Mouse (Mus musculus) spleen, adult 12 weeks (tissue): ENCODE results near the gene Pigt.

Experiments
- DNase-seq: peaks from one replicate; pipeline ENCODE4 v3.0.0; 2022; ENCODE audit warnings: low spot score

The Pigt gene

DNA sequence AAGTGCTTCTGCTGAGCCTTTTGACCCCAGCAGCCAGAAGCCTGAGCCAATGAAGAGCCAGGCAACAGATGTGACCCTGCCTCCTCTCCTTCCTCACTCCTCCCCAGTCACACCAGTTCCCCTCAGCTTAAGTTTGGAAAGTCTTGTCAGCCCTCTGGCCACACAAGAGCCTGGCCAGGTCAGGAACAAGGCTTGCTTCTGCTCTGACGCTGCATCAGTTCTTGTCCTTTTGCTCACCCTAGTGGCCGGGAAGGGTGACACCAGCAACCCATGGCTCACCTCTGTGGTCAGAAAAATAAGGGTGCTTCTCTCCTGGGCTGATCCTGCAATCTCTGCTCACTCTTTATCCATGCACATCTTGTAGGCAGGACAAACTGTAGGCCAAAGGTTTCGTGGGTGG lies 23.5 kb downstream of the Pigt start:
- DNase-seq, result no peak

DNA sequence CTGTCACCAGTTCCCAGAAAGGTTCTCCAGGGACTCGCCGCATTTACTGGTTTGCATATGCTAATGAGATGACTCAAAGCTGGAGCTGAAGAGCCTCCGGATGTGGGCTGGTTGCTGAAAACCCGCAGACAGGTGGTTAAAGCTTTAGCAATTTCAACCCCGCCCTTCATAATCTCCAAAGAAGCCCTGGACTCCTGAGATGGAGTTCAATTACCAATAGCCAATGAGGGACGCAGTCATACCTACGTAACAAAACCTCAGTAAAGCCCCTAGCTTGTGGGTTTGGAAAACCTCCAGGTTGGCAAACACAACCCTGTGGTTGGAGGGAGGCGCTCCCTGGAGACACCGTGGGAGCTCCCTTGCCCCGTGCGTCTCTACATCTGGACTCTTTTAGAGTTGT lies 24.5 kb downstream of the Pigt start:
- DNase-seq, result peak; percentile 33

DNA sequence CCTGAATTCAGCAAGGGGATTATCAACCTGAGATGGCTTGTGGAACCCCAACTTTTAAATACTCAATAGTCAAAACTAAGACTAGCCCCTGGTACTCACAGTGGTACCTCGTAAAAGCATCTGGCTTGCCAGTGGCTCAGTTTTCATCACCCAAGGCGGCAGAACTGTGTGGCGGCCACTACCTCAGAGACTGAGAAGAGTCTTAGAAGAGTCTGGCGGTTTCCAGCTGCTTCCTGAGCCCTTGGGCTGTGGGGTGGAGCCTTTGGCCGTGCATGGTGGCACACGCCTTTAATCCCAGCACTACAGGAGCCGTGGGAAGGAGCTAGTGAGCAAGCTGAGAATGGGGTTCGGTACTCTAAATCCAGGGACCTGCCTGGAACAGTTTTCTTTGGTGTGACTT lies 25.0 kb downstream of the Pigt start:
- DNase-seq, result no peak

DNA sequence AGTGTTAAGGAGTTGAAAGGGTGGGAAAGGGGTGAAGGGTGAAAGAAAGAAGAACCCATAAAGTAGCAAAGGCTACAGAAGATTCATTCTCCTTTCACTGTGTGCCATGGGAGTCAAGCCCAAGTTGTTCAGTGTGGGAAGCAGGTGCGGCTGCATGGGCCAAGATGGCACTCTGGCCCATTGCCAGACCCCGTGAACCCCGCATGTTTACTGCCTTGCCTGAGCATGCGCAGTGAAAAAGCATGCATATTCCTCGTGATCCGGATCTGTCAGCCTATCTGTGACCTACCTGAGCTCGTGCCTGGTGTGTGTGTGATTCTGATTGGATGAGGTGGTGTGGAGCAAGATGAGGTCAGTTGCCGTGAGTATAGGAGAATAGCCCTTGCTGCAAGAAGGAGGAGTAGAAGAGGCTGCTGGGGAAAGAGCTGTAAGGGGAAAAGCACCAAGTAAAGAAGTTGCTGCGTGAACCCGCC lies 26.0 kb downstream of the Pigt start:
- DNase-seq, result no peak

DNA sequence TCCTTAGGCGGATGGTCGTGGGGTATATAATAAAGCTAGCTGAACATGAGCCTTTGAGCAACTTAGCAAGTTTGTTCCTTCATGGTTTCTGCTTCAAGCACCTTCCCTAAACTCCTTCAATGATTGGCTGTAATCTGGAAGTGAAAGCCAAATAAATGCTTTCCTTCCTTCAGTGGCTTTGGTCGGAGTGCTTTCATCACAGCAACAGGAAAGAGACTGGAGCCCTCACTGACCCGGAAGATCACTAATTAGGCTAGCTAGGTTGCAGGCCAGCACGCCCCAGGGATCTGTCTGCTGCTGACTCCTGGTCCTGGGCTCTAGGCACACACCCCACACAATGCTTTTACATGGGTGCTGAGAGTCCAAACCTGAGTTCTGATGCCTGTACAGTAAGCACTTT lies 31.2 kb downstream of the Pigt start:
- no peak for DNase-seq

DNA sequence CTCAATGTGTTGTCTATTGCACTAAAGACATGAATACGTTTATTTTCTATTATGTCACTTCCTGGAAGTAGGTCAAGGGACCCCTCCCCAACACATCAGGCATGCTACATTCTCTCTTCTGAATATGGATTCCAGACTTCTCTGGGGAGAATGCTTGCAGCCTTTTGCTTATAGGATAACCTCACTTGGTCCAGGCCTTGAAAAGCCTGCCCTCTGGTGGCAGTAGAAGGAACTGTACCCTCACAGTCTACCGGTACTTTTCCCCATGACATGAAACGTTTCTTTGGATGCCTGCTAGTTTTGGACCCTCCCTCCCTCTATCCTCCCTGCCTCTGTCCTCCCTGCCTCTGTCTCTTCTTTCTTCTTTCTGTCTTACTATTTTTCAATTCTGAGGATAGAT lies 33.8 kb downstream of the Pigt start:
- DNase-seq, result peak; percentile 53

DNA sequence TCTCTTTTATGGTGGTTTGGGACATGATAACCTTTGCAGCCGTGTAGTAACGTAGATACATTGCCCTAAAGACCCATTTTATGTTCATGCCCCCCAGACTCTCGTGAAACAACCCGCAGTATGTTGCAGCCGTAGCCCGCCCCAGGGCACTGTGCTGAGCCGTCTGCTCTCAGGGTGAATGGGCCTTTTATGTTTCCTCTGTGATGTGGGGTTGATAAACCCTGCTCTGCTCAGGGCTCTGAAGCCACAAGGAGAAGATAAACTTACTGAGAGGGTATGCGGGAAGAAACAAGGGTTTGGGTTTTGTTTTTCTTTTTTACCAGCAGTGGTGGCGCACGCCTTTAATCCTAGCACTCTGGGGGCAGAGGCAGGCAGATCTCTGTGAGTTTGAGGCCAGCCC lies 37.0 kb downstream of the Pigt start:
- DNase-seq, result no peak

DNA sequence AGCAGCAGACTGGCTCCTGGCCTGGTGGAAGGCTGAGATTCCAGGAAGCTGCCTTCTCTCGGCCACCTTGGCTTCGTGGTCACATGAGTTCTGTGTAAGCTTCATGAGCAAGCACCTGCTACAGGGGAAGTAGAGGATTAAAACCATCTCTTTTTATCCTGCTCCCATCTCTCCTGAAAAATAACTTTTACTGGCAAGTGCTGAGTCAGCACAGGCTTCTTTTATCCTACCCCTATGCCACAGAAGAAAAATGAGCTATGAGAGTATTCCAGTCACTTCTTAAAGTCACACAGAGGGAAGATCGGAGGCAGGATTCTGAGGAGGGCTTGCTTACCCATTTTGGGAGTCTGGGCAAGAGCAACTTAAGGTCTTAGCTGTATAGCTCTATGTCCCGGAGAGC lies 39.7 kb downstream of the Pigt start:
- no peak for DNase-seq

DNA sequence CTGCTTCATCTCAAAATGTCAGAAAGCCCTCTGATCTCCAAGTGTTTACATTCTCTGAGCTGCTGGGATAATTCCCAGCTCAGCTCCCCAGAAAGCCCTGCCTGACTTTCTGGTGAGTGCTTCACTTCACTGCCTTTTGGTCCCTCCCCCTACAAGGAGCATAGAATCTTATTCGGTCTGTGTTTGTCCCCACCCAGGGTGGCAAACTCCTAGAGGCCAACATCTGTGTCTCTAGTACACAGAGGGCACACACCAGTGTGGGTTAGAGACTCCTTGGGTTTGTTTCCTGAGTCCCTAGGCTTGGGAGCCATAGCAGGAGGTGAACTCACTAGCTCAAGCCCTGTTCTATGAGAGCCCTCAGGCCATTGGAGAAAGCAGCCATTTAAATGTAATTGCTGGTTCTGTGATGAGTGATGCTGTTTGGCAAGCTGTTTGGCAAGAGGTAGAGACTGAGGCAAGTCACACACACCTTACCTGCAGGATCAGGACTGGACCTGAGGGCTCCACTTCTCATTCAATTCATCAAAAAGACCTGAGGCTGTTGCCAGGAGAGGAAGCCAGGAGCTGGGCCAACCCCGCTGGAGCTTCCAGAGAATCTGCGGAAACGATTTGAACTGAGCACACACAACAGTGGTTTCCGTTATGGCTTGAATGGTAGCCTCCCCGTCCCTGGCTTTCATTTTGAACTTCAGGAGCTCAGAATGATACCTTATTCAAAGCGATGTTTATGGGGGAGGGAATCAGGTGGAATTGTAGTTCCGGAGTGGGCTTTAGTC lies 43.5 kb downstream of the Pigt start:
- DNase-seq, result no peak

DNA sequence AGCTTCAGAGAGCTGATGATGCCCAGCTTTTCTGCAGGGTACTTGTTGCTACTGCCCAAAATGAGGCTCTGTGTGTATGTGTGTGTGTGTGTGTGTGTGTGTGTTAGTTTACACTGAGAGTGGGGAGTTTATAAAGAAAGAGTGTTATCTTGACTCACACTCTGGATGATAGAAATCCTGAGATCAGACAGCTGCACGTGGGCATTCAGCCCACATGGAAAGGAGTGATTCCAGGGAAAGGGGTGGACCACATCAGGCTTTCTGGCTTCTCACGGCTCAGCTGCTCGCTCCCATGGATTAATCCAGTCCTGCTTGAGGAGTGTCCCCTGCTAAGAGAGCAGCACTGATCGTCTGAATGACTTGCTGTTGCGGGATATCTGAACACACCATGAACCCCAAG lies 44.8 kb downstream of the Pigt start:
- DNase-seq, result no peak

DNA sequence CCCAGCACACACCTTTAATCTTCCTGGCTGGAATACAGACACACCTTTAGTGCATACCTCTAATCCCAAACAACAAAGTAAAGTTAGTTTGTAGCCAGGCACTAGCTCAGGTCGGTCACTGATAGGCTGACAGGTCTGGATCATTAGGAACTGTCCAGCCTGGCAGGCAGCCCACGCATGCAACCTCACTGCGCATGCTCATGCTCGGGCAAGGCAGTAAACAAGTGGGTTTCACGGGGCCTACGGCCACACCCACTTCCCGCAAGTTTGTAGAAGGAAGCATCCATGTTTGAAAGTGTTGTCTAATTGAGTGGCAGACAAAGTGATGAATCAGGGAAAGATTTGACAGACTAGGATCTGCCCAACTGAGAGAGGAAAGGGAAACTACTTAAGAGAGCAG lies 45.3 kb downstream of the Pigt start:
- DNase-seq, result no peak

DNA sequence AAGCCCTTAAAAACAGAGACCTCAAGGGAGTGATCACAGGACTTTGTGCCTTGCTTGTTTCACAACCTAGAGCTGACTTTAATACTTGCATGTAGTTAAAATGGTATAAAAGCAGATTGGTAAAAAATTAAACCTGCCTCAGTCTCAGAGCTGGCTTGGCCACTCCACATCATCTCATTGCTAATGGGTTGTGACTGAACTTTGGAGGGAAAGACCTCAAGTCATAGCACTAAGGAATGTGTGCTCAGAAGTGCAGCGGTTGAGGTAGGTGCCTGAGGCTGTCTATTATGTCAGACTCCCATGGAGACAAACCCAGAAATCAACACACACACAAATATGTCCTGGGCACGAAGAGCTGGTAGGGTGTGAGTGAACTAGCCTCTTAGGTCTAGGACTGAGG lies 46.4 kb downstream of the Pigt start:
- no peak for DNase-seq

DNA sequence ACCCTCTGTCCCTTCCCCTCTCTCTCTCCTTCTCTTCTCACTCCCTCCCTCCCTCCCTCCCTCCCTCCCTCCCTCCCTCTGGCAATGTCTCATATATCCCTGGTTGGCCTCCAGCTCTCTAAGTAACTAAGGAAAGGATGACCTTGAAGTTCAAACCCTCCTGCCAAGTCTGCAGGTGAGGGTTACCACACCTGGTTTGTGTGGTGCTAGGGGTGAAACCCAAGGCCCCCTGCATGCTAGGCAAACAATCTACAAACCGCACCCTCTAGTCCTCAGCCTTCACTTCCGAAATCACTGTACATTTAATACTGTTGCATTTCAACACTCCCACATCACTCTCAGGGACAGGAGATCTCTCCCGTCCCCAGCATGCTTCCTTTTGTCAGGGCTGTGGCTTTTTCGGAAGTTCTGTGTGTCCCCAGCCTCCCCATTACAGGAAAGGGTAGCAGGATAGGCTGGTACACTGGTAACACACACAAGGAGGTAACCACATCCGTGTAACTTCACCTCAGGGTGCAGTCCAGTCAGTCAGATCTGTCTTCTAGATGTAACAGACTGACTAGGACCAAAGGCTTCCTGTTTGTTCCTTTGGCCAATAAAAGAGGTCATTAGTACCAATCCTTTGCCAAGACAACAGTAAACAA lies 47.3 kb downstream of the Pigt start:
- DNase-seq, result no peak

DNA sequence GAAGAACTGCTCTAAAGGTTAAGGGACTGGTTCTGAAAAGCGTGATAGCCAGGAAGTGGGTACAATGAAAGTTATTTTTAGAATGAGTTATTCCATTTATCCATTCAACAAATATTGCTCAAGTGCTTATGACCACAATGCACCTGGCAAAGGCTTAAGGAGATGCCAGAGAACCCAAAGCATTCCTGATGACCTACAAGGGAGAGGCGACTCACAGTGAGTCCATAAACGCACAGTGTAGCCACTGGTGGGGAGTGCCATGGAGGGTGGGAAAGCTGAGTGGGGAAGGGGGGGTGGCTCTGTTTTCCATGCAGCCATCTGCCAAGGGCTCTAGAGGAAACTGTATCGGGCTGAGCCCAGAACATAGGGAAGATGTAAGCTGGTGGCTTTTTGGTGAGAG lies 52.0 kb downstream of the Pigt start:
- DNase-seq, result no peak

DNA sequence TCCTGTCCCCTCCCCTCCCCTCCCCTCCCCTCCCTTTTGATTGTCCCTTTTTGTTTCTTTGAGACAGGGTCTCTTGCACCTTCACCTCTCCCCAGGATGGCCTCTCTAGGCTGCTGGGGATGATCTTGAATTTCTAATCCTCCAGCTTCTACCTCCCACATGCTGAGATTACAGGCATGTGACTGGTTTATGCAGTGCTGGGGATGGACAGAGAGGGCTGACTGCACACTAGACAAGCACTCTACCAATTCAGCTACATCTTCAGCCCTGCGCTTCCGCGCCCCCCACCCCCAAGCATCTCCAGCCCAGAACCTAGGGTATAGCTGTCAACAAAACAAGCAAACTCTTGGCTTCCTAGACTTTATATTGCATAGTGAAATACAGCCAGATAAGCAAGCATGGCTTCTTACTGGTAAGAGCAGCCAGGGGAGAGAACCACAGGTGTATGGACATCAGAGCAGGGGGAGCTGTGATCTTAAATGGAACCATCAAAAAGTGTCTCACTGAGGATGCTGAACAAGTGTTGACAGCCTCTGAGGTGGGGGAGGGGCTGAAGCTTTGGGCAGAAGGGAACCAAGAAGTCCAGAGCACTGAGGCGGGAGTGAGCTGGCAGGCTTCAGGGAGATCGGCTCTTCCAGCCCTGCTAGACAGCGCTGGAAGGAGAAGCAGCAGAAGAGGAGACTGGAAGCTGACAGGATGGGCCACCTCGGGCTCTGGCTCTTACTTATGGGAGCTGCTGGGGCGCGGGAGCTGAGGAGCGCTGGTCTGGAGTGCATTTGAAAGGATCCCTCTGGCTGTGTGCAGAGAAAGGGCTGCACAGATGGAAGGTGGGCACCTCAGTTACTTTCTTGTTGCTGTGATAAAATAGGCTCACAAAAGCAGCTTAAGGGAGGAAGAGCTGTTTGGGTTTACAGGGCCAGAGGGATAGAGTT lies 52.9 kb downstream of the Pigt start:
- DNase-seq, result no peak

DNA sequence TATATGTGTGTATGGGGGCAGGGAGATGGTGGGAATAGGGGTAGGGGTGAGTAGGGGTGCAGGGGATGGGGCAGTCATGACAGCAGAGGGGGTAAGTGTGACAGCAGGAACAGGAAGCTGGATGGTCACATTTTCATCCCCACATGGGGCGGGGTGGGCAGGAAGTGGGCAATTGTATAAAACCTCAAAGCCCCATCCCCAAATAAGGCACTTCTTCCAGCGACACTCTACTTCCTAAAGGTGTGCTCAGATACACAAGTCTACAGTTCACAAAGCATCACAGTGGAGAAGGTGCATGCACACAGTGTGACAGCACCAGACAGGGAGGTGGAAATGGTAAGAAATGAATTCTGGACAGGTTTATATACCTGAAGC lies 53.6 kb downstream of the Pigt start:
- DNase-seq, result no peak

DNA sequence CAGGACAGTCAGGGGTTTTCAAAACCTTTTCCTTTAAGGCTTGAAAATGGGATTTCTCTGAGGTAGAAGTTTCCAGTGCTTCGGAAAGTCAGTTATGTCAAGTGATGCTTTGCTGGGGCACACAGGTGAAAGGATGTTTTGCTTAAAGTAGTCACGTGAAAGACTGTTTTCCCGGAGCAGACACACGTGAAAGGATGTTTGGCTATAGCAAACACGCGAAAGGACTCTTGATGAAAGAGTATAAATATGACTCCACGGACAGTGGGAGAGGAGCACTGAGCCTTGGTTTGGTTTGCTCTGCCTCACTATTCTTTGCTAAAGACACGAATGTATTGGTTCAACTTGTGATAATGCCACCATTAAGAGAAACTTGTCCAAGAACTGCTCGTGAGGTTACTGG lies 54.2 kb downstream of the Pigt start:
- DNase-seq, result no peak
